Mouse (Mus musculus) embryonic fibroblast, embryonic 13.5 days (primary cell): ENCODE measurements around the gene Fndc3a. TPM values are rescaled to one million over a fixed set of nuclear protein-coding genes. Genes with fewer than 3 reads are reported as not detected.
A peak's percentile ranks its signal among the peaks of the same experiment; 100 is the strongest.

Experiments
- H3K27ac ChIP-seq: 2 replicates; pipeline ENCODE4 v1.5.1; 2012; ENCODE audit warnings: low read length, control low read depth, inconsistent platforms; ENCODE audit not compliant: insufficient read depth
- H3K4me1 ChIP-seq: 2 replicates; pipeline ENCODE4 v1.6.1; 2011; ENCODE audit warnings: low read length; ENCODE audit not compliant: control insufficient read depth, insufficient read depth
- H3K4me3 ChIP-seq: 2 replicates; pipeline ENCODE4 v1.5.1; 2011; ENCODE audit warnings: mild to moderate bottlenecking, control low read depth, low read length; ENCODE audit not compliant: insufficient read depth
- CTCF ChIP-seq: IDR thresholded peaks from 2 replicates; pipeline ENCODE4 v1.5.1; 2011; ENCODE audit warnings: mild to moderate bottlenecking, control low read depth, low read length, moderate library complexity, borderline replicate concordance; ENCODE audit not compliant: insufficient read depth
- POLR2A ChIP-seq: IDR thresholded peaks from 2 replicates; pipeline ENCODE4 v1.6.1; 2011; ENCODE audit warnings: low read depth, mild to moderate bottlenecking, control low read depth, low read length, moderate library complexity
- polyA plus RNA-seq: library from polyadenylated mRNA; stranded (reverse); fragments of >200 nt; gene quantifications from 2 replicates; pipeline ENCODE4 v1.2.4, GENCODE M21; 2011; ENCODE audit warnings: low read depth; ENCODE audit not compliant: missing spikeins, insufficient read length

The Fndc3a gene
- polyA plus RNA-seq, 1 experiment: 109 TPM

GRCm38 (mm10) chr14:72516376-72516775, 193.4 kb downstream of the Fndc3a start:
- no peak for TF ChIP-seq POLR2A
- TF ChIP-seq CTCF: peak; percentile 77; the same call in 1 of the 2 replicates
- no peak overlapping the region for H3K27ac ChIP-seq
- no peak overlapping the region for H3K4me3 ChIP-seq
- H3K4me1 ChIP-seq: no peaks in the 10 kb centered on the region

- no peak for TF ChIP-seq CTCF
- TF ChIP-seq POLR2A: no peak
- no peak overlapping the region for H3K4me3 ChIP-seq
Measured at GRCm38 (mm10) chr14:72506723-72507420, 202.9 kb downstream of the Fndc3a start.

GRCm38 (mm10) chr14:72506018-72506722, 203.6 kb downstream of the Fndc3a start:
- Histone ChIP-seq H3K4me1 (no peaks in the 10 kb centered on the region), H3K27ac (no peak overlapping the region), H3K4me3 (no peak overlapping the region)
- TF ChIP-seq CTCF (no peak), POLR2A (no peak)

More at GRCm38 (mm10) chr14:72506723-72507420, 202.9 kb downstream of the Fndc3a start:
- Histone ChIP-seq H3K27ac (no peak overlapping the region), H3K4me1 (no peaks in the 10 kb centered on the region)

- H3K4me3 ChIP-seq: no peak overlapping the region
- no peak overlapping the region for H3K27ac ChIP-seq
- no peaks in the 10 kb centered on the region for H3K4me1 ChIP-seq
- TF ChIP-seq POLR2A (no peak), CTCF (no peak)
Measured at GRCm38 (mm10) chr14:72504985-72505384, 204.8 kb downstream of the Fndc3a start.

GRCm38 (mm10) chr14:72503241-72503640, 206.6 kb downstream of the Fndc3a start:
- H3K4me3 ChIP-seq: no peak overlapping the region
- no peak for TF ChIP-seq CTCF
- TF ChIP-seq POLR2A: no peak
- H3K4me1 ChIP-seq: no peaks in the 10 kb centered on the region
- H3K27ac ChIP-seq: no peak overlapping the region

- H3K27ac ChIP-seq: no peak overlapping the region
- H3K4me1 ChIP-seq: no peaks in the 10 kb centered on the region
- H3K4me3 ChIP-seq: no peak overlapping the region
- TF ChIP-seq CTCF (no peak), POLR2A (no peak)
Measured at GRCm38 (mm10) chr14:72493775-72494174, 216.0 kb downstream of the Fndc3a start.

GRCm38 (mm10) chr14:72491738-72492137, 218.1 kb downstream of the Fndc3a start, which contains the start of gene Gm9195:
Gene Gm9195 (minus strand): TSS chr14:72491838.
- no peaks in the 10 kb centered on the region for H3K4me1 ChIP-seq
- TF ChIP-seq POLR2A: no peak
- TF ChIP-seq CTCF: no peak
- no peak within 1 kb of the TSS for H3K27ac ChIP-seq
- H3K4me3 ChIP-seq: no peak within 1 kb of the TSS

- no peak for TF ChIP-seq POLR2A
- TF ChIP-seq CTCF: no peak
- H3K27ac ChIP-seq: no peak overlapping the region
- no peaks in the 10 kb centered on the region for H3K4me1 ChIP-seq
- no peak overlapping the region for H3K4me3 ChIP-seq
Measured at GRCm38 (mm10) chr14:72490367-72490766, 219.4 kb downstream of the Fndc3a start.

Other genes with a start within 250 kb of the Fndc3a start
- not detected in 2 replicates for gene Gm9195, start 218.2 kb downstream of the Fndc3a start, polyA plus RNA-seq